Mouse (Mus musculus): ENCODE measurements around the gene Cntn4. TPM values are rescaled to one million over a fixed set of nuclear protein-coding genes. Genes with fewer than 3 reads are reported as not detected.

Cntn4 gene
- polyA plus RNA-seq, 1 experiment from 2014 or later, result 3.1 TPM

- H3K4me2 ChIP-seq, result no peak overlapping the region
- no peak for ATAC-seq (ENCODE audit: insufficient number of reproducible peaks, low FRiP score, low TSS enrichment, low read depth)
- H3K9ac ChIP-seq, result no peak overlapping the region
- H3K9me3 ChIP-seq, result no peaks in the 10 kb centered on the region
- H3K4me3 ChIP-seq, result no peak overlapping the region
- no peaks in the 10 kb centered on the region for H3K4me1 ChIP-seq
- H3K27ac ChIP-seq, result no peak overlapping the region
- no peaks in the 10 kb centered on the region for H3K27me3 ChIP-seq
- no peaks in the 10 kb centered on the region for H3K36me3 ChIP-seq
- 51% methylated on average over 3 of the region's 3 CpGs for WGBS
Observed at GRCm38 (mm10) chr6:106426615-106427014, 749.2 kb downstream of the Cntn4 start.

- H3K4me1 ChIP-seq, result no peaks in the 10 kb centered on the region
- no peak overlapping the region for H3K4me2 ChIP-seq
- H3K27ac ChIP-seq, result no peak overlapping the region
- no peak overlapping the region for H3K4me3 ChIP-seq
- 73% methylated on average over 3 of the region's 3 CpGs for WGBS
- H3K27me3 ChIP-seq, result no peaks in the 10 kb centered on the region
- H3K9me3 ChIP-seq, result no peaks in the 10 kb centered on the region
- no peak overlapping the region for H3K9ac ChIP-seq
- H3K36me3 ChIP-seq, result no peaks in the 10 kb centered on the region
- ATAC-seq (ENCODE audit: insufficient number of reproducible peaks, low FRiP score, low TSS enrichment, low read depth), result no peak
Observed at GRCm38 (mm10) chr6:106431466-106431865, 754.0 kb downstream of the Cntn4 start.

GRCm38 (mm10) chr6:106440786-106441185, 763.3 kb downstream of the Cntn4 start:
- no peak overlapping the region for H3K4me3 ChIP-seq
- no peaks in the 10 kb centered on the region for H3K4me1 ChIP-seq
- H3K36me3 ChIP-seq, result no peaks in the 10 kb centered on the region
- no peak overlapping the region for H3K4me2 ChIP-seq
- 24% methylated on average over 1 of the region's 1 CpGs for WGBS
- no peak overlapping the region for H3K27ac ChIP-seq
- no peak for ATAC-seq (ENCODE audit: insufficient number of reproducible peaks, low FRiP score, low TSS enrichment, low read depth)
- H3K9ac ChIP-seq, result no peak overlapping the region
- H3K9me3 ChIP-seq, result no peaks in the 10 kb centered on the region
- H3K27me3 ChIP-seq, result no peaks in the 10 kb centered on the region

- Histone ChIP-seq H3K27me3 (no peaks in the 10 kb centered on the region), H3K9me3 (no peaks in the 10 kb centered on the region), H3K4me1 (no peaks in the 10 kb centered on the region), H3K4me2 (no peak overlapping the region), H3K27ac (no peak overlapping the region), H3K9ac (no peak overlapping the region), H3K36me3 (no peaks in the 10 kb centered on the region), H3K4me3 (no peak overlapping the region)
- ATAC-seq (ENCODE audit: insufficient number of reproducible peaks, low FRiP score, low TSS enrichment, low read depth), result no peak
- 41% methylated on average over 3 of the region's 3 CpGs for WGBS
Observed at GRCm38 (mm10) chr6:106441246-106441645, 763.8 kb downstream of the Cntn4 start.

GRCm38 (mm10) chr6:106454131-106454838, 776.8 kb downstream of the Cntn4 start:
- H3K4me3 ChIP-seq, result no peak overlapping the region
- no peak overlapping the region for H3K27ac ChIP-seq
- H3K36me3 ChIP-seq, result no peaks in the 10 kb centered on the region
- H3K27me3 ChIP-seq, result no peaks in the 10 kb centered on the region
- WGBS, result 68% methylated on average over 3 of the region's 3 CpGs
- no peak overlapping the region for H3K9ac ChIP-seq
- no peak overlapping the region for H3K4me2 ChIP-seq
- H3K9me3 ChIP-seq, result no peaks in the 10 kb centered on the region
- no peaks in the 10 kb centered on the region for H3K4me1 ChIP-seq
- no peak for ATAC-seq (ENCODE audit: insufficient number of reproducible peaks, low FRiP score, low TSS enrichment, low read depth)

- Histone ChIP-seq H3K4me2 (no peak overlapping the region), H3K4me1 (no peaks in the 10 kb centered on the region), H3K36me3 (no peaks in the 10 kb centered on the region), H3K27ac (no peak overlapping the region), H3K4me3 (no peak overlapping the region), H3K9ac (no peak overlapping the region), H3K27me3 (no peaks in the 10 kb centered on the region), H3K9me3 (no peaks in the 10 kb centered on the region)
- WGBS, result 44% methylated on average over 3 of the region's 3 CpGs
- no peak for ATAC-seq (ENCODE audit: insufficient number of reproducible peaks, low FRiP score, low TSS enrichment, low read depth)
Observed at GRCm38 (mm10) chr6:106455616-106456015, 778.2 kb downstream of the Cntn4 start.

DNA sequence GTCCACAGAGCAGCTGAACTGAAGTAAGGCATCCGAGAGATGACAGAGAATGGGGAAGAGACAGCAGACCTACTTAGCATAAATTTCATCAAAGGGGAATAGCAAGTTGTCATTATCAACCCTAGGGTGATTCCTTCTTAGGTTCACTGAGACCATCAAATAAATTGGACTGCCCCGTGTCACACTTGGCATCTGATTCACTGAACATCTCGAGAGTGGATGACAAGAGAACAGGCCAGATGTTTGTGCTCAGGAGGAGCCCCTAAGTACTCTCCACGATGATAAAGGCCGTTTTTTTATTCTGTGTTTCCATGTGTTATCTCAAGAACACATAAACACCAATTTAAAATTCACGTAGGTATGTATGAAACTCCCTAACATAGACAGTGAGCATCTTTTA, 780.7 kb downstream of the Cntn4 start:
- H3K9ac ChIP-seq, result no peak overlapping the region
- no peaks in the 10 kb centered on the region for H3K27me3 ChIP-seq
- no peak overlapping the region for H3K27ac ChIP-seq
- no peak overlapping the region for H3K4me2 ChIP-seq
- no peak overlapping the region for H3K4me3 ChIP-seq
- no peak for ATAC-seq (ENCODE audit: insufficient number of reproducible peaks, low FRiP score, low TSS enrichment, low read depth)
- no peaks in the 10 kb centered on the region for H3K4me1 ChIP-seq
- no peaks in the 10 kb centered on the region for H3K36me3 ChIP-seq
- 67% methylated on average over 6 of the region's 6 CpGs for WGBS
- H3K9me3 ChIP-seq, result no peaks in the 10 kb centered on the region

- Histone ChIP-seq H3K27ac (no peak overlapping the region), H3K4me1 (no peaks in the 10 kb centered on the region), H3K4me2 (no peak overlapping the region), H3K36me3 (no peaks in the 10 kb centered on the region), H3K4me3 (no peak overlapping the region), H3K27me3 (no peaks in the 10 kb centered on the region), H3K9me3 (no peaks in the 10 kb centered on the region), H3K9ac (no peak overlapping the region)
- ATAC-seq (ENCODE audit: insufficient number of reproducible peaks, low FRiP score, low TSS enrichment, low read depth), result no peak
- 84% methylated on average over 6 of the region's 6 CpGs for WGBS
Observed at GRCm38 (mm10) chr6:106462403-106462802, 784.9 kb downstream of the Cntn4 start.

- Histone ChIP-seq H3K27me3 (no peaks in the 10 kb centered on the region), H3K4me3 (no peak overlapping the region), H3K27ac (no peak overlapping the region), H3K36me3 (no peaks in the 10 kb centered on the region), H3K4me2 (no peak overlapping the region), H3K9ac (no peak overlapping the region), H3K4me1 (no peaks in the 10 kb centered on the region), H3K9me3 (no peaks in the 10 kb centered on the region)
- no peak for ATAC-seq (ENCODE audit: insufficient number of reproducible peaks, low FRiP score, low TSS enrichment, low read depth)
- WGBS, result 84% methylated on average over 2 of the region's 2 CpGs
Observed at GRCm38 (mm10) chr6:106463857-106464256, 786.4 kb downstream of the Cntn4 start.

GRCm38 (mm10) chr6:106465766-106466165, 788.3 kb downstream of the Cntn4 start:
- Histone ChIP-seq H3K9ac (no peak overlapping the region), H3K4me2 (no peak overlapping the region), H3K36me3 (no peaks in the 10 kb centered on the region), H3K9me3 (no peaks in the 10 kb centered on the region), H3K27ac (no peak overlapping the region), H3K4me3 (no peak overlapping the region), H3K27me3 (no peaks in the 10 kb centered on the region), H3K4me1 (no peaks in the 10 kb centered on the region)
- WGBS, result 27% methylated on average over 2 of the region's 2 CpGs
- ATAC-seq (ENCODE audit: insufficient number of reproducible peaks, low FRiP score, low TSS enrichment, low read depth), result no peak

GRCm38 (mm10) chr6:106466267-106467029, 789.0 kb downstream of the Cntn4 start:
- 41% methylated on average over 5 of the region's 5 CpGs for WGBS
- Histone ChIP-seq H3K9ac (no peak overlapping the region), H3K27me3 (no peaks in the 10 kb centered on the region), H3K4me2 (no peak overlapping the region), H3K27ac (no peak overlapping the region), H3K4me1 (no peaks in the 10 kb centered on the region), H3K4me3 (no peak overlapping the region), H3K9me3 (no peaks in the 10 kb centered on the region), H3K36me3 (no peaks in the 10 kb centered on the region)
- no peak for ATAC-seq (ENCODE audit: insufficient number of reproducible peaks, low FRiP score, low TSS enrichment, low read depth)

- no peaks in the 10 kb centered on the region for H3K4me1 ChIP-seq
- no peak for ATAC-seq (ENCODE audit: insufficient number of reproducible peaks, low FRiP score, low TSS enrichment, low read depth)
- no peak overlapping the region for H3K27ac ChIP-seq
- no peak overlapping the region for H3K4me3 ChIP-seq
- no peak overlapping the region for H3K9ac ChIP-seq
- 77% methylated on average over 2 of the region's 2 CpGs for WGBS
- H3K4me2 ChIP-seq, result no peak overlapping the region
- no peaks in the 10 kb centered on the region for H3K27me3 ChIP-seq
- no peaks in the 10 kb centered on the region for H3K36me3 ChIP-seq
- no peaks in the 10 kb centered on the region for H3K9me3 ChIP-seq
Observed at GRCm38 (mm10) chr6:106471840-106472608, 794.6 kb downstream of the Cntn4 start.

Data from limb, embryonic 15.5 days (tissue).